Mouse (Mus musculus) monocyte, adult 59 days (primary cell): ENCODE results near the gene 4921517D22Rik. TPM values are rescaled to one million over a fixed set of nuclear protein-coding genes. Genes with fewer than 3 reads are reported as not detected.

Source experiments
- total RNA-seq, 2 experiments: library from RNA; stranded (reverse); gene quantifications; one replicate each; pipeline ENCODE4 v1.2.4; 2023

4921517D22Rik gene
- not detected for total RNA-seq

GRCm38 (mm10) chr13:59694008-59694407, at the start of gene 4921517D22Rik:
Gene 4921517D22Rik, minus strand, starts transcription at chr13:59694108.

GRCm38 (mm10) chr13:59731652-59732051, 37.7 kb upstream of the 4921517D22Rik start, which contains the start of gene Spata31d1d:
Gene Spata31d1d, minus strand, starts transcription at chr13:59731752.

GRCm38 (mm10) chr13:59711984-59712383, 18.1 kb upstream of the 4921517D22Rik start, which contains the start of gene Spata31d1b:
Gene Spata31d1b, plus strand, starts transcription at chr13:59712284.

GRCm38 (mm10) chr13:59710230-59710629, 16.3 kb upstream of the 4921517D22Rik start, which contains the start of gene Spata31d1a:
Gene Spata31d1a, minus strand, starts transcription at chr13:59710330.

GRCm38 (mm10) chr13:59675151-59676011, 18.5 kb downstream of the 4921517D22Rik start, which contains the start of gene Golm1:
Gene Golm1, minus strand, starts transcription at chr13:59675811.

Other genes starting within 250 kb of the 4921517D22Rik start
- gene Agtpbp1, start 108.9 kb downstream of the 4921517D22Rik start, total RNA-seq = 10 to 100 TPM; 48.6 to 49.2 TPM
- gene Naa35, start 108.8 kb downstream of the 4921517D22Rik start, total RNA-seq = 10 to 100 TPM; 33.0 to 39.0 TPM
- 10 to 100 TPM; 23.0 to 24.1 TPM for gene Golm1, start 18.3 kb downstream of the 4921517D22Rik start, total RNA-seq
- not detected for gene Spata31d1a, start 16.2 kb upstream of the 4921517D22Rik start, total RNA-seq
- not detected for gene Spata31d1b, start 18.2 kb upstream of the 4921517D22Rik start, total RNA-seq
- not detected for gene Spata31d1d, start 37.6 kb upstream of the 4921517D22Rik start, total RNA-seq
- not detected for gene 1700014D04Rik, start 52.6 kb upstream of the 4921517D22Rik start, total RNA-seq
- 10 to 100 TPM; 45.0 to 49.7 TPM for gene Isca1, start 75.7 kb upstream of the 4921517D22Rik start, total RNA-seq
- gene Gm49354, start 88.1 kb upstream of the 4921517D22Rik start, total RNA-seq = not detected
- 100 to 1,000 TPM; 254 to 268 TPM for gene Tut7, start 129.0 kb upstream of the 4921517D22Rik start, total RNA-seq